Mouse (Mus musculus): Measurements from ENCODE around the gene Inpp4a. TPM values are rescaled to one million over a fixed set of nuclear protein-coding genes. Genes with fewer than 3 reads are reported as not detected.

The Inpp4a gene
- total RNA-seq, 2 experiments from 2014 or later = 23.2 to 44.2 TPM

GRCm38 (mm10) chr1:37407228-37407627 lies 107.6 kb downstream of the Inpp4a start:
- ATAC-seq (ENCODE audit: poor library complexity, severe bottlenecking) = no peak

DNA sequence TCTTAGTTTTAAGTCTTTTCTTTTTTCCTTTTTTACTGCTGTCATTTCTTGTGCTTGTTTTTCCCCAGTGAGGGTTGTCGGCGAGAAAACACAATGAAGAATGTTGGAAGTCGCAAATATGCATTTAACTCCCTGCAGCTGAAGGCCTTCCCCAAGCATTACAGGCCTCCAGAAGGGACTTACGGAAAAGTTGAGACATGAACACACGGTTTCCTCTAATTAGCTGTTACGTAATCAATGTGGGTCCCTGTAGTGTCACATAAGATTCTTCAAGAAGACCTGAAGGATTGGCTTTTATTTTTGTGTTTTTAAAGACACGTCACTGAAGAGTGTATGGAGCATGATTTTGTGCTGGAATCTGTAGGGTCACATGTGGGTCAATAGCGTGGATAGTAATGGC lies 108.4 kb downstream of the Inpp4a start:
- ATAC-seq (ENCODE audit: poor library complexity, severe bottlenecking) = no peak

DNA sequence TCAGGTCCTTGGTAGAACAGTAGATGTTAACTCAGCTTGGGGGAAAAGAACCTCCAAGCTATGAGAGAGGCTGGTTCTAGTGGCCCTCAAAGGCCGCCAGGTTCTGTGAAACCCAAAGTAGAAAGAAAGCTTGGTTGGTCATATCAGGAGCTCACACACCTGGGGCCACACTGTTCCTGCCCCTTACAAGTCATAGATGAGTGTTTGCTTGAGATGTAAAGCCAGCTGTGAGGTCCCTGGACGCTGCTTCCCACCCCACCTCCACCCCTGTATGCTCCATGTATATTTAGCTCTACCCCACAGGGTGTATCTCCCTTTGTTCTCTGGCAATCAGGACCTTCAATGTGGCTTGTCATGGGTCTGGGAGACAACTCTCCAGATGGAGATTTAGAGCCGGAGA lies 109.0 kb downstream of the Inpp4a start:
- no peak for ATAC-seq (ENCODE audit: poor library complexity, severe bottlenecking)

GRCm38 (mm10) chr1:37409647-37410046 lies 110.0 kb downstream of the Inpp4a start:
- no peak for ATAC-seq (ENCODE audit: poor library complexity, severe bottlenecking)

DNA sequence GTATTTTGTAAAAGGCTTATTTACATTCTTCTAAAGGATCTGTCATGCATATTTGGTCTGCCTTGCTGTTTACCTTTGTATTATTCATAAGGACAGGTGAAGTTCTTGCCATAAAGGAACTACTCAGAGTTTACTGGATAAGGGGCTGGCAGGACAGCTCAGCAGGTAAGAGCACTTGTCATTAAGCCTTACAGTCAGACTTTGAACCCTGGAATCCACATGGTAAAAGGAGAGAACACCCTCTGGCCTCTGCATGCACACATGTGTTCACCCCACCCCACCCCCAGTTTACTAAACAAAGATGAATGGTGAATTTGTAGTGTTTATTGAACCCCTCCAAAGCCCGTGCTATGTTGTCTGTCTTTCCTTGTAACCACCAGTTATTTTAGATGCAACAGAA lies 115.7 kb downstream of the Inpp4a start:
- no peak for ATAC-seq (ENCODE audit: poor library complexity, severe bottlenecking)

DNA sequence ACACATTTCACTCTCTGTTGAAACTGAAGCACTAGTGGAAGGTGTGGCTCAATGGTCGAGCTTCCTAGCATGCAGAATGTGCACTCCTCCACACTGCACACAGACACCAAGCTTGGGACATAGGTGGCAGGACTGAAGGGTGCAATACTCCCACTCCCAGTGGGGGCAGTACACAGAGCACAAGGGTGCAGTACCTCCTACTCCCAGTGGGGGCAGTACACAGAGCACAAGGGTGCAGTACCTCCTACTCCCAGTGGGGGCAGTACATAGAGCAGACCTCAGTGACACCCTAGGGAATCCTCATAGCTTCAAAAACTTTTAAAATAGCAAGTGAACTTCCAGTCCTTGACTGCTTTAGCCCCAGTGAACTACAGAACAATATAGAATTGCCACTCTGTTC lies 119.8 kb downstream of the Inpp4a start:
- ATAC-seq (ENCODE audit: poor library complexity, severe bottlenecking) = peak; percentile 100

DNA sequence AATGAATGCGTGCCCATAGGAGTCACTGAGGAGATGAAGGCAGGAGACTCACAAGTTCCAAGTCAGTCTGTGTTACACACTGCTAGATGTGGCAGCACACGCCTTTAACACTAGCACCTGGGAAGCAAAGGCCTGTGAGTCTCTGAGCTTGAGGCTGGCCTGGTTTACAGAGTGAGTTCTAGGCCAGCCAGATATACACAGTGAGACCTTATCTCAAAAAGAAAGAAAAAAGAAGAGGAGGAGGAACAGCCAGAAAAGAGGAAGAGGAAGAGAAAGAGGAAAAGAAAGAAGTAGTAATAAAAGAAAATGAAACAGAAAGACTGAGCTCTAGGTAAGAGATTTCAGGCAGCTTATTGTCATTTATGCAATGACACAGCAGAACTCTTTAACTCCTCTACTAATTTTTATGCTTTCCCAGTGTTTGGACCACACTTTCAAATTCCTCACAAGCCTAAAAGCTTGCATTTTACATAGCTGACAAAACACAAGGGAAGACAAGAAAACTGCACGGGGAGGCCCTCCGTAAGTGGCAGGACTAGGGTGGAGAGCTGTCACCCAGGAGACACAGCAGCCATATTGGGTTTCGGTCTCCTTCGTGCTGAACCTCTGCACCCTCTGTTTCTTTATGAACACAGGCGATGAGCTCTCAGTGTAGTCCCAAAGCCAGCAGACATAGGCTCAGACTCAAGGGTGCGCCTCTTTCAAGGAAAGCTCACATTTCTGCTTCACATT lies 127.6 kb downstream of the Inpp4a start:
- no peak for ATAC-seq (ENCODE audit: poor library complexity, severe bottlenecking)

- ATAC-seq (ENCODE audit: poor library complexity, severe bottlenecking) = no peak
Measured at GRCm38 (mm10) chr1:37428911-37429310, 129.2 kb downstream of the Inpp4a start.

GRCm38 (mm10) chr1:37429366-37430296 lies 130.0 kb downstream of the Inpp4a start, which contains the start of the genes Coa5 and Unc50:
Gene Coa5 (minus strand): TSS chr1:37430103.
Gene Unc50 (plus strand): TSS chr1:37430139.
- peak; percentile 96 for ATAC-seq (ENCODE audit: poor library complexity, severe bottlenecking)

GRCm38 (mm10) chr1:37430297-37430840 lies 130.7 kb downstream of the Inpp4a start:
- peak; percentile 36; the same call in 1 of the 2 replicates for ATAC-seq (ENCODE audit: poor library complexity, severe bottlenecking)

DNA sequence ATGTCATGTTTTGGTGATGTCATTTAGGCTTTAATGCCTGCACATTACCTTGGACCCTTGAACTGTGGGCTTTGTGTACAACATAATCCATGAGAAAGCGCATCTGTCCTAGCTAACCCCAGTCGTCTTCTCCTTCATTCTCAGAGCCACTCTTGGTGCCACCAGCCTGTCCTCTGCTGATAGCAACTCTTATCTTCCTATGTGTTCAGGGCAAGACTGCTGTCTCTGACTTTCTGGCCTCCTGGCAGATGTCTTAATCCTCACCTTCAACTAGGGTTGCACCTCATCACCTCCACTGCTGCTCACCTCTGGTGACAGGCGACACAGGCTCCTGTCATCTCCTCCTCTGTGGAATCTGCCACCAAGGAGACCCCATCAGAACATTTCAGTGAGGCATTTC lies 136.8 kb downstream of the Inpp4a start:
- no peak for ATAC-seq (ENCODE audit: poor library complexity, severe bottlenecking)

GRCm38 (mm10) chr1:37442848-37443835 lies 143.5 kb downstream of the Inpp4a start:
- ATAC-seq (ENCODE audit: poor library complexity, severe bottlenecking) = no peak

DNA sequence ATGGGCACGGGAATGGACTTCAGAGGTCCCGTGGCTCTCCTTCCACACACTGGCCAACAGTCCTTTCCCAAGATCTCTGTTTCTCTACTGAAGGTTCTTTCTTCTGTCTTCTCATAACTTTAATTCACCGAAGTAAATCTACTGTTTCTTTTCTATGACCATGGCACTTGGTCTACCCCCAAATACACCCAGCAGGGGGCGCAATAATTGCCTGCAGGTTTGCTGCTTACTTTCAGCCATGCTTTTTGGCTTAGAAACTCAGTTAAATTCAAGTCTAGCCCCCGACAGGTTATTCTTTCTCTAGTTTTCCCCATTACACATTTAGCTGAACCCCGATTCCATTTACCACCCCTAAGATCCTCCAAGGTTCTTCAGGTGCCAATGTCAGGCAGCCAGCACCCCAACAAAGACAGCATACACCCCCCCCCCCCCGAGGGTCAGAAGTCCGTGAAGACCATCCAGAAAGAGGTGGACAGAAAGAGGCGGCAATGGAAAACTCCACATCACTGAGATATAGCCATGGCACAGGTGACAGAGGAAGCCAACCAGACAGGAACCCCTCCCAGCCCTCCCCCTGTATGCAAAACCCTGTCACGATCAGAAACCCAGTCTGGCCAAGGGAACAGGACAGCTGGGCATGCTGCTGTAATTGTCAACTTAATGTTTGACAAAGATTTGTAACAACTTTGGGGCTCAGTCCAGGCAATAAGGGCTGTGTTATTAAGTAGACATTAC lies 148.9 kb downstream of the Inpp4a start:
- ATAC-seq (ENCODE audit: poor library complexity, severe bottlenecking) = no peak

DNA sequence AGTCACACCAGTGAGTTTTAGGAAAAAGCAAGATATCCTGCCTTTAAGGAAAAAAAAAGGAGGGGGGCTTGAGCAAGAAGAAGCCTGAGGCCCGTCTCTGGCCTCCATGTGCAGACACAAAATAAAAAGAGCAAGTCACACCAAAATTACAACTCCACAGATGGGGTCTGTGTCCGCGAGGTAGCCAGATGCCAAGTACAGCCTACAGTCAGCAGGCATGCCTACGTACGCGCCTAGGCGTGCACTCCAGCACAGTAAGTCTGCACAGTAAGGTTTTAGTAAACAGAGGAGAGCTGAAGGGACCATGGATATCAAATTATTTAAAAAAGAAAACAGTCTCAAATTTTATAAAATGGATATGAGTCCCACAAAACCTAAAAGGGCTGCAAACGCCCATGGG lies 151.6 kb downstream of the Inpp4a start:
- no peak for ATAC-seq (ENCODE audit: poor library complexity, severe bottlenecking)

DNA sequence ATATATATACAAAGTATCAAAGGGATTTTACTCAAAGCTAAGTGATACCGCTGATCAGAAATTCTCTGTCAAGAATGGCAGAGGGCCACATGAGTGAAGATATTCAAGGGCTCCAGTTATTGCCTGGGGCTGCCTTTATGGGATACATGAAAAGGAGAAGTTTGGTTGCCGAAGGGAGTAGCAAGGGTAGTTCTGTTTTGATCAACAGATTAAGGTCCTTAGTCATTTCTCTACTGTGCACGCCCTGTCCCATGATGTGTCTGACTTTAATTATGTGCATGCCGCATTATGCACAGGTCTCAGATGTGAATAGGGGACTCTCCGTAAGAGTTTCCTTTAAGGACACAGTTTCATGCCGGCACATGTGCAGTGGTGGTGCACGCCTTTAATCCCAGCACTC lies 157.9 kb downstream of the Inpp4a start:
- ATAC-seq (ENCODE audit: poor library complexity, severe bottlenecking) = no peak

Other genes with a start within 250 kb of the Inpp4a start
- not detected in 2 replicates for gene Cnga3, start 85.4 kb upstream of the Inpp4a start, total RNA-seq (2015)
- gene Cnga3, start 85.4 kb upstream of the Inpp4a start, total RNA-seq (2017) = 0.24 TPM in 1 of 2 replicates, not detected in the other
- gene Coa5, start 130.2 kb downstream of the Inpp4a start, total RNA-seq (2015) = 56.4 and 65.4 TPM in 2 replicates
- 50.8 and 54.5 TPM in 2 replicates for gene Coa5, start 130.2 kb downstream of the Inpp4a start, total RNA-seq (2017)
- gene Unc50, start 130.3 kb downstream of the Inpp4a start, total RNA-seq (2015) = 84.0 and 91.7 TPM in 2 replicates
- gene Unc50, start 130.3 kb downstream of the Inpp4a start, total RNA-seq (2017) = 40.2 and 48.4 TPM in 2 replicates
- gene Mgat4a, start 241.2 kb downstream of the Inpp4a start, total RNA-seq (2015) = 3.5 and 5.1 TPM in 2 replicates
- 5.5 and 6.9 TPM in 2 replicates for gene Mgat4a, start 241.2 kb downstream of the Inpp4a start, total RNA-seq (2017)

All from megakaryocyte, adult 5-6 weeks (primary cell).